14 mouse cellular contexts compared by ENCODE assay signal in the genomic region with DNA sequence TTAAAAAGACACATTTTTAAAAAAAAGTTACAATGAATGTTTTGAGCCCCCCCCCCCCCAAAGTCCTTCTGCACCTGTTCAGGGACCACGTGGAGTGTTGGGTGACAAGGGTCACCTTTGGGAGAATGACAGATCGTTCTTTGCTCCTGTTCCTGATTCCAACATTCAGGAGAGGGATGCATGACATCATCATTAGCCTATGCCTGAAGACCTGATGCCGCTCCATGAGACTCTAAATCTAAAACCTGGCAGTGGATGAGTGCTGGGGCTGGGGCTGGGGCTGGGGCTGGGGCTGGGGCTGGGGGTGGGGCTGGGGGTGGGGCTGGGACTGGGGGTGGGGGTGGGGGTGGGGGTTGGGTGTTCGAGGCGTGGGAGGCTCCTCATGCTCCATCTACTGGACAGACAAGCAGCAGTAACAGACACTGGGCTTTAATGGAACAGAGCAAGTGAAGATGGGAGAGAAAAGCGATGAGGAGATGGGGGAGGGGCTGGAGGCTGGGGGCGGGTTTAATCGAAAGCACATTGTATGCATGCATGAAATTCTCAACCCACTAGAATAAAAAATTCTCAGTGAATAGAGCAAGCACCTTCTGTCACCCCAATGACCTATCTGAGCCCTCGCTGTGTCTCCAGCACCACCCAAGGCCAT.
DNase-seq lines count a peak whose midpoint lies in the region; ATAC-seq and TF ChIP-seq lines count a peak whose summit lies in the region.
"Had no signal": no experiment of that assay in that cellular context is flagged by ENCODE, and none has a peak within 500 bp of the region (broad histone marks: within the 10 kb centered on the region; RNA-seq: fewer than 3 reads in every experiment).

No protein-coding gene starts in this region.

- no peaks in the 10 kb centered on the region for H3K9me3 ChIP-seq in forebrain, postnatal 0 days (ENCODE audit: low read length)
- H3K9me3 ChIP-seq in forebrain, embryonic 12.5 days = no peaks in the 10 kb centered on the region
- no peaks in the 10 kb centered on the region for H3K9me3 ChIP-seq in limb, embryonic 13.5 days
- no peaks in the 10 kb centered on the region for H3K9me3 ChIP-seq in limb, embryonic 10.5 days (replicated peaks)
- H3K9me3 ChIP-seq in hindbrain, postnatal 0 days (ENCODE audit: low read length) = no peaks in the 10 kb centered on the region
- H3K9me3 ChIP-seq: embryonic facial prominence, embryonic 15.5 days had no signal

- ATAC-seq in forebrain, postnatal 0 days = peak; percentile 44; the same call in 1 of the 2 replicates
- no peak for ATAC-seq in forebrain, embryonic 12.5 days (ENCODE audit: low FRiP score)
- ATAC-seq in limb, embryonic 13.5 days (ENCODE audit: low FRiP score, low read depth) = peak; percentile 37; the same call in 1 of the 2 replicates
- peak; percentile 66 for ATAC-seq in hindbrain, postnatal 0 days

- no peak for TF ChIP-seq CTCF in forebrain, postnatal 0 days (IDR thresholded peaks at IDR 0.05; ENCODE audit: low read depth)
- no peak for TF ChIP-seq CTCF in hindbrain, postnatal 0 days (IDR thresholded peaks at IDR 0.05; ENCODE audit: low read depth)

- no peak overlapping the region for H3K9ac ChIP-seq in forebrain, postnatal 0 days
- no peak overlapping the region for H3K9ac ChIP-seq in forebrain, embryonic 12.5 days
- no peak overlapping the region for H3K9ac ChIP-seq in limb, embryonic 13.5 days
- no peak overlapping the region for H3K9ac ChIP-seq in hindbrain, postnatal 0 days (replicated peaks; ENCODE audit: low read length)

- H3K36me3 ChIP-seq in forebrain, postnatal 0 days (ENCODE audit: insufficient read depth) = no peaks in the 10 kb centered on the region
- H3K36me3 ChIP-seq in forebrain, embryonic 12.5 days (replicated peaks) = no peaks in the 10 kb centered on the region
- no peaks in the 10 kb centered on the region for H3K36me3 ChIP-seq in limb, embryonic 13.5 days
- no peaks in the 10 kb centered on the region for H3K36me3 ChIP-seq in limb, embryonic 10.5 days
- H3K36me3 ChIP-seq in hindbrain, postnatal 0 days (ENCODE audit: insufficient read depth, low read length) = no peaks in the 10 kb centered on the region
- H3K36me3 ChIP-seq: embryonic facial prominence, embryonic 15.5 days had no signal

- intact Hi-C loops in left cerebral cortex, postnatal 10 days (cut with DNase I) = loop anchor here (10.0 kb wide), 1 partner anchor 817 kb away; no protein-coding TSS in a partner anchor

- whole genome bisulfite sequencing in forebrain, postnatal 0 days = 18% methylated on average over 9 of the region's 9 CpGs
- WGBS in forebrain, embryonic 12.5 days = 22% methylated on average over 9 of the region's 9 CpGs
- 21% methylated on average over 9 of the region's 9 CpGs for WGBS in limb, embryonic 13.5 days
- WGBS in limb, embryonic 10.5 days = 22% methylated on average over 7 of the region's 9 CpGs
- WGBS in hindbrain, postnatal 0 days = 22% methylated on average over 9 of the region's 9 CpGs

- peak overlapping the region; percentile 54 for H3K4me2 ChIP-seq in forebrain, postnatal 0 days (ENCODE audit: low read depth)
- H3K4me2 ChIP-seq in forebrain, embryonic 12.5 days = no peak overlapping the region
- peak overlapping the region; percentile 65; the same call in 1 of the 2 replicates for H3K4me2 ChIP-seq in limb, embryonic 13.5 days (replicated peaks)
- peak overlapping the region; percentile 50 for H3K4me2 ChIP-seq in hindbrain, postnatal 0 days (ENCODE audit: low read depth, low read length)

- no peak overlapping the region for H3K27ac ChIP-seq in forebrain, postnatal 0 days (ENCODE audit: low read depth, low read length)
- H3K27ac ChIP-seq in forebrain, embryonic 12.5 days = no peak overlapping the region
- no peak overlapping the region for H3K27ac ChIP-seq in limb, embryonic 13.5 days
- no peak overlapping the region for H3K27ac ChIP-seq in limb, embryonic 10.5 days
- H3K27ac ChIP-seq in hindbrain, postnatal 0 days = no peak overlapping the region
- H3K27ac ChIP-seq: embryonic facial prominence, embryonic 15.5 days had no signal

- no peak overlapping the region for H3K4me3 ChIP-seq in forebrain, postnatal 0 days (ENCODE audit: low read depth, low read length)
- no peak overlapping the region for H3K4me3 ChIP-seq in forebrain, embryonic 12.5 days (replicated peaks)
- H3K4me3 ChIP-seq in limb, embryonic 13.5 days = no peak overlapping the region
- no peak overlapping the region for H3K4me3 ChIP-seq in limb, embryonic 10.5 days
- no peak overlapping the region for H3K4me3 ChIP-seq in hindbrain, postnatal 0 days (ENCODE audit: low read length)

- no peaks in the 10 kb centered on the region for H3K27me3 ChIP-seq in forebrain, postnatal 0 days (ENCODE audit: insufficient read depth, low read length)
- H3K27me3 ChIP-seq in forebrain, embryonic 12.5 days = peaks cover 13% of the 10 kb centered on the region
- H3K27me3 ChIP-seq in limb, embryonic 13.5 days = peaks cover 7% of the 10 kb centered on the region
- peaks cover 10% of the 10 kb centered on the region for H3K27me3 ChIP-seq in limb, embryonic 10.5 days (ENCODE audit: low read depth, poor library complexity, severe bottlenecking)
- H3K27me3 ChIP-seq in hindbrain, postnatal 0 days (ENCODE audit: insufficient read depth, low read length) = no peaks in the 10 kb centered on the region
- H3K27me3 ChIP-seq: embryonic facial prominence, embryonic 15.5 days; Patski had no signal

- peaks cover 12% of the 10 kb centered on the region; the same call in 1 of the 2 replicates for H3K4me1 ChIP-seq in forebrain, postnatal 0 days (ENCODE audit: insufficient read depth)
- peaks cover 12% of the 10 kb centered on the region for H3K4me1 ChIP-seq in forebrain, embryonic 12.5 days
- peaks cover 8% of the 10 kb centered on the region; the same call in 1 of the 2 replicates for H3K4me1 ChIP-seq in limb, embryonic 13.5 days
- H3K4me1 ChIP-seq in limb, embryonic 10.5 days = peaks cover 16% of the 10 kb centered on the region
- no peaks in the 10 kb centered on the region for H3K4me1 ChIP-seq in hindbrain, postnatal 0 days (ENCODE audit: insufficient read depth, low read length)

- no peak for DNase-seq in forebrain, postnatal 0 days
- DNase-seq in limb, embryonic 10.5 days (ENCODE audit: low spot score) = no peak
- DNase-seq in hindbrain, postnatal 0 days (ENCODE audit: low spot score) = peak; percentile 44
- peak; percentile 26 for DNase-seq in neural tube, embryonic 10.5 days (ENCODE audit: extremely low spot score, low spot score)
- no peak for DNase-seq in natural killer cell, adult 2 months (ENCODE audit: low spot score in 2 of 2)
- DNase-seq in left cerebral cortex, postnatal 10 days (ENCODE audit: extremely low spot score in 1 of 2, low spot score in 2 of 2) = no peak
- DNase-seq: adrenal gland, postnatal 36 days; cerebellum, adult 8-10 months; left cerebral cortex, postnatal 4 days; thymus, postnatal 14 days had no signal

Comparison
In these comparisons a context has a peak if more than half of its experiments do, and no peak if none do; other contexts are left out.
1. DNase-seq: peak in hindbrain, postnatal 0 days (single experiment) and neural tube, embryonic 10.5 days (single experiment); none in forebrain, postnatal 0 days (single experiment), limb, embryonic 10.5 days (single experiment), natural killer cell, adult 2 months (0 of 2) and left cerebral cortex, postnatal 10 days (0 of 2).